Mouse (Mus musculus) heart, adult 2 months (tissue): Measurements from ENCODE around the gene Srrm2. TPM values are rescaled to one million over a fixed set of nuclear protein-coding genes. Genes with fewer than 3 reads are reported as not detected.

Experiments
- DNase-seq, 2 experiments: peaks; one replicate each; pipeline ENCODE4 v3.0.0; 2021
- H3K27ac ChIP-seq: fragments of 200-600 bp; 2 replicates; pipeline ENCODE4 v1.8.1; 2022
- H3K27me3 ChIP-seq: fragments of 200-500 bp; 2 replicates; pipeline ENCODE4 v1.6.1; 2012; ENCODE audit warnings: mild to moderate bottlenecking, low read length, inconsistent platforms, mixed read lengths; ENCODE audit not compliant: control insufficient read depth, insufficient read depth
- H3K36me3 ChIP-seq: fragments of 200-500 bp; 2 replicates; pipeline ENCODE4 v1.6.1; 2012; ENCODE audit warnings: low read length, inconsistent platforms; ENCODE audit not compliant: control insufficient read depth, insufficient read depth
- H3K4me1 ChIP-seq: fragments of 200-500 bp; 2 replicates; pipeline ENCODE4 v1.6.1; 2011; ENCODE audit warnings: low read length; ENCODE audit not compliant: control insufficient read depth, insufficient read depth
- H3K4me3 ChIP-seq: fragments of 200-600 bp; 2 replicates; pipeline ENCODE4 v1.8.1; 2022
- H3K79me2 ChIP-seq: fragments of 200-500 bp; replicated peaks from 2 replicates; pipeline ENCODE4 v1.6.1; 2012; ENCODE audit warnings: mild to moderate bottlenecking, inconsistent platforms, low read length, moderate library complexity, mixed read lengths; ENCODE audit not compliant: control insufficient read depth, insufficient read depth
- H3K9ac ChIP-seq: fragments of 200-500 bp; 2 replicates; pipeline ENCODE4 v1.6.1; 2012; ENCODE audit warnings: low read depth, mild to moderate bottlenecking, control low read depth, inconsistent platforms, low read length, mixed read lengths
- CTCF ChIP-seq: fragments of 200-600 bp; IDR thresholded peaks from 2 replicates; pipeline ENCODE4 v1.8.1; 2022; ENCODE audit warnings: antibody characterized with exemption, mild to moderate bottlenecking, moderate library complexity
- EP300 ChIP-seq: fragments of 200-500 bp; IDR thresholded peaks from 2 replicates; pipeline ENCODE4 v1.6.1; 2011; ENCODE audit warnings: low read depth, low read length, control low read depth; ENCODE audit not compliant: insufficient read depth
- POLR2A ChIP-seq: fragments of 200-500 bp; IDR thresholded peaks from 2 replicates; pipeline ENCODE4 v1.6.1; 2011; ENCODE audit warnings: mild to moderate bottlenecking, low read depth, low read length, control low read depth; ENCODE audit not compliant: insufficient read depth
- WGBS: fragments of 180-500 bp; shearing (Covaris S2); methylation state at CpG from one replicate; pipeline ENCODE4 v1.1.7; 2018; 5-methylcytosine and 5-hydroxymethylcytosine counted together
- intact Hi-C: fragments of 180-260 bp; cut with DNase I; formaldehyde crosslinking; loops from one replicate; pipeline ENCODE4 v1.15.1; 2025
- polyA plus RNA-seq: library from polyadenylated mRNA; depleted of rRNA; stranded (reverse); fragments of >200 nt; gene quantifications from 2 replicates; pipeline ENCODE4 v1.2.3, GENCODE M21; 2012
- total RNA-seq, 2 experiments: library from RNA; stranded (reverse); gene quantifications; 2 replicates each; pipeline ENCODE4 v1.2.3; 2021

Gene Srrm2
- total and polyA plus RNA-seq, 3 experiments = 157 to 318 (median 161) TPM

DNA sequence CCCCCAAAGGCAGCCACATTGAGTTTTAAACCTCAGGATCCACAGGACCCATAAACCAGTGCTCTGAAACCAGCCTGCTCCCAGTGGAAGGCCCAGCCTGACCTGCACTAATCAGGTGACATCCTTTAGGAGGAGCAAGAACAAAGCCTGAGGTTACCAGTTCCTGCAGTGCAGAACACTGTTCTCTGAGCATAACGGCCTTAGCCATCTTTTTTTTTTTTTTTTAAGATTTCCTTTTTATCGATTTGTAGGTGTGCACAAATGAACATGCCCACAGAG, 686 bp downstream of the Srrm2 start:
- no peaks in the 10 kb centered on the region for H3K27me3 ChIP-seq
- TF ChIP-seq EP300 (no peak), CTCF (no peak), POLR2A (no peak)
- DNase-seq = no peak
- H3K9ac ChIP-seq = peak overlapping the region; percentile 83; the same call in 1 of the 2 replicates
- H3K36me3 ChIP-seq = no peaks in the 10 kb centered on the region
- intact Hi-C loops = no loop called here
- H3K4me1 ChIP-seq = peaks cover 6% of the 10 kb centered on the region
- no peak overlapping the region; the same call in 1 of the 2 replicates for H3K4me3 ChIP-seq
- H3K79me2 ChIP-seq = no peaks in the 10 kb centered on the region
- WGBS = 34% methylated on average over 2 of the region's 2 CpGs
- no peak overlapping the region; the same call in 1 of the 2 replicates for H3K27ac ChIP-seq

DNA sequence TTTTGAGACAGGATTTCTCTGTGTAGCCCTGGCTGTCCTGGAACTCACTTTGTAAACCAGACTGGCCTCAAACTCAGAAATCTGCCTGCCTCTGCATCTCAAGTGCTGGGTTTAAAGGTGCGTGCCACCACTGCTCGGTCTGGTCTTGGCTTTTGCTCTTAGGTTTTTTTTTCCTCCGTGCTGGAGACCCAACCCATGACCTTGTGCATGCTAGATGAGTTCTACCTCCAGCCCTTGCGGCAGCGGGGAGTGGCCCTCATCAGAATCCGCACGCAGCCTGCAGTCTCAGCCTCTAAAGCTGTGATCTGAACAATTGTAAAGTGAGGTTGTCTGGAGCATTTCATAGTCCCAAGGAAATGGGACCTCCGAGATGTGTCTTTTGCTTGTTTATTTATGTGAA, 5.0 kb downstream of the Srrm2 start:
- WGBS = 95% methylated on average over 8 of the region's 8 CpGs
- TF ChIP-seq CTCF (no peak), POLR2A (no peak), EP300 (no peak)
- Histone ChIP-seq H3K79me2 (no peaks in the 10 kb centered on the region), H3K4me1 (peaks cover 5% of the 10 kb centered on the region), H3K9ac (no peak overlapping the region), H3K4me3 (no peak overlapping the region), H3K27ac (no peak overlapping the region), H3K36me3 (no peaks in the 10 kb centered on the region), H3K27me3 (no peaks in the 10 kb centered on the region)
- no peak for DNase-seq
- intact Hi-C loops = no loop called here

DNA sequence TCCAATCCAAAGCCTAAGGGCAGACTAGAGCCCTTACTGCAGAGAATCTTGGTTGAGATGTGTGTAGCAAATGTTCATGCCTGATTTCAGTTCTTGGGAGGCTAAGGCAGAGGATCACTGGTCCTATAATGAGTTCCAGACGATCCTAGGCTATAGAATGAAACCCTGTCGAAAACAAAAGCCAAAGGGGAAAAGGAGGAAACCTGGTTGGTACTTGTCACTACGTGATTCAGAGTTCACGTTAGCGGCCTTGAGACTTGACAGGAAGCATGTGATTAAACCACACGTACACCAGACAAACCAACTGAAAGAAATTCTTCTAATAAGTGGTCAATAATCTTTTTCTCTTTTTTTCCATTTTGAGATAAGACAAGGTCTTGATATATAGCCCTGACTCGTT, 7.0 kb downstream of the Srrm2 start:
- Histone ChIP-seq H3K27ac (no peak overlapping the region), H3K9ac (no peak overlapping the region), H3K4me3 (no peak overlapping the region), H3K4me1 (0 out of 2 replicates have a peak, but pooled peaks cover 1% of the 10 kb centered on the region), H3K36me3 (no peaks in the 10 kb centered on the region), H3K27me3 (no peaks in the 10 kb centered on the region), H3K79me2 (no peaks in the 10 kb centered on the region)
- WGBS = 54% methylated on average over 7 of the region's 7 CpGs
- no peak for TF ChIP-seq POLR2A
- TF ChIP-seq EP300 = no peak
- no peak for TF ChIP-seq CTCF
- no peak for DNase-seq
- intact Hi-C loops = no loop called here

DNA sequence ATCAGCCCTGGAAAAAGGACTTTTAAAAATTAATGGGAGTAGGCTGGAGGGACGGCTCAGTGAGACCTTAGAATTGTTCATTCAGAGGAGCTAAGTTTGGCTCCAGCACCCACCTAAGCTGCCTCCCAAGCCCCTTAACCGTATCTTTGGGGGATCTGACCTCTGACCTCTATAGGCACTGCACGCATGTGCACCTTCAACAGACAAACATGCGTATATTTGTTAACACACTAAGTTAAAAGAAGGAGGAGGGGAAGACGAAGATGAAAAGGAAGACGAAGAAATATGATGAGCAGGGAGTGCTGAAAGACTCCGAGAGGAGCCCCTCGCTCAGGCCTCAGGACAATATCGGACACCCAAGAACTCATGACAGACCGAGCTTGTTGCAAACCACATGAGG, 11.3 kb downstream of the Srrm2 start:
- H3K9ac ChIP-seq = no peak overlapping the region

DNA sequence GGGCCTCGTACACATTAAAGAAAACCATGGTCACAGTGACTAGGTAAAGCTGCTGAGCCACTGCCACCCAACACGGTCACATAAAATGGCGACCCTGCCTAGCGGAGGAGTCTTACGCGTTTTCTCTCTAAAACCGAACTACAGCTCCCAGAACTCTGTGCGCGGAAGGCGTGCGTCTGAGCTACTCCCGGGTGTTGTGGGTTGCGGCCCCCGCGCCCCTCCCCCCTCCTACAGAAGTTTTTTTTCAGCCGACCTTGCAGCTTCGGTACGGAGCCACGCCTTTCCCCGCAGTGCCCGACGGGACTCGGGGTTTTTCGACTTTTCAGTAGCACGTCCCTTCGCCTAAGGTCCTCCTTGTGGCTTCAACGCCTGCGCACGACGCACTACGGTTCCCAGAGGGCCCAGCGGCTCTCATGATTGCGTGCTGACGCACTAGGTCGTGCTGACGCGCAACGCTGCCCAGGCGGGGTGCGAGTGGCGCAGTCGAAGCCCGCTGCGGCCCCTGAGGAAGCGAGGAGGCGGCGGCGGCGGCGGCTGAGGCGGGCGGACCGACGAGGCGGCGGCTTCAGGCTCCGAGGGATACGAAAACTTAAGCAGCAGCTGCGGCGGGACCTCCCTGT, 12.5 kb downstream of the Srrm2 start:
- DNase-seq = peak; percentile 95 to 99
- Histone ChIP-seq H3K79me2 (peaks cover 3% of the 10 kb centered on the region; the same call in 1 of the 2 replicates), H3K4me1 (peaks cover 9% of the 10 kb centered on the region), H3K27ac (peak overlapping the region; percentile 90), H3K36me3 (peaks cover 21% of the 10 kb centered on the region), H3K4me3 (peak overlapping the region; percentile 86), H3K9ac (peak overlapping the region; percentile 88), H3K27me3 (no peaks in the 10 kb centered on the region)
- TF ChIP-seq EP300 = peak; percentile 84
- peak; percentile 90 for TF ChIP-seq POLR2A
- no peak for TF ChIP-seq CTCF
- WGBS = under 1% methylated on average over 60 of the region's 60 CpGs
- intact Hi-C loops = loop anchor here (1.0 kb wide), 1 partner anchor 26 kb away; the partner anchor contains the start of gene Elob

More for the DNA sequence above, 11.3 kb downstream of the Srrm2 start:
- 97% methylated on average over 10 of the region's 10 CpGs for WGBS
- no peak for DNase-seq
- Histone ChIP-seq H3K4me1 (peaks cover 7% of the 10 kb centered on the region; the same call in 1 of the 2 replicates), H3K27me3 (no peaks in the 10 kb centered on the region), H3K27ac (no peak overlapping the region), H3K36me3 (peaks cover 14% of the 10 kb centered on the region), H3K79me2 (peaks cover 3% of the 10 kb centered on the region; the same call in 1 of the 2 replicates), H3K4me3 (no peak overlapping the region)
- intact Hi-C loops = loop anchor here (1.0 to 2.0 kb wide), 2 partner anchors 28 to 131 kb away; partner anchors contain the start of gene Elob
- TF ChIP-seq POLR2A = no peak
- TF ChIP-seq CTCF = no peak
- no peak for TF ChIP-seq EP300

DNA sequence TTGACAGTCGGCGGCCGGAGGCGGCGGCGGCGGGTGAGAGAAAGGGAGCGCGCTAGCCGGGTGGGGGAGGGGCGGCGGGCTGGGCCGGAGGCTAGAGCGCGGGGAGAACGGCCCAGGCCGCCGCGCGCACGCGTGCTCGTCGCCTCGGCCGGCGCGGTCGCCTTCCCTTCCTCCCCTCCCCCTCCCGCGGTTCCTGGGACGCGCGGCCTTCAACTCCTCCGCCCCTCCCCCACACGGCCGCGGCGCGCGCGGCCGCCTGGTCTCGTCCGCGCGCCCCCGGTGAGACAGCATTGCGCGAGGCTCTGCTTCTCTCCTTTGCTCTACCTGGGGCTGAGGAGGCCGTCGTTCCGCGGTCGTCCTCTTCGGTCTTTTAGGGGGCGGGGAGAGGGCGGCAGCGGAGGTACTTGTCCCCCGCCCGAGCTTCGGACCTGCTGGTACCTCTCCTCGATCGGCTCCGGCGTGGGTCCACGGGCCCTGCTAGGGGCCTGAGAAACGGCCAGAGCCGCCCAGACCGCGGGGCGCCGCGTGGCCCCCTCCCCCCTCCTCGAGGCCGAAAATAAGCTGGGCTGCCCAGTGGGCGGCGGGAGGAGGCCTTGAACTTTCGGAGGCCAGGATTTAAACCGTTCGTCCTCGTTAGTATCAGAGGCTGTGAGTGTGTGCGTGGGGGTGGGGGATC, 13.2 kb downstream of the Srrm2 start:
- Histone ChIP-seq H3K4me3 (peak overlapping the region; percentile 86), H3K4me1 (peaks cover 9% of the 10 kb centered on the region), H3K27me3 (no peaks in the 10 kb centered on the region), H3K27ac (peak overlapping the region; percentile 90), H3K36me3 (peaks cover 25% of the 10 kb centered on the region), H3K79me2 (peaks cover 3% of the 10 kb centered on the region; the same call in 1 of the 2 replicates), H3K9ac (peak overlapping the region; percentile 88)
- DNase-seq = peak in 1 of 2 experiments; percentile 54
- TF ChIP-seq POLR2A (no peak), CTCF (no peak), EP300 (no peak)
- under 1% methylated on average over 68 of the region's 83 CpGs for WGBS
- intact Hi-C loops = no loop called here
